Comparison of ENCODE assay signal across 9 mouse cellular contexts in the genomic region with DNA sequence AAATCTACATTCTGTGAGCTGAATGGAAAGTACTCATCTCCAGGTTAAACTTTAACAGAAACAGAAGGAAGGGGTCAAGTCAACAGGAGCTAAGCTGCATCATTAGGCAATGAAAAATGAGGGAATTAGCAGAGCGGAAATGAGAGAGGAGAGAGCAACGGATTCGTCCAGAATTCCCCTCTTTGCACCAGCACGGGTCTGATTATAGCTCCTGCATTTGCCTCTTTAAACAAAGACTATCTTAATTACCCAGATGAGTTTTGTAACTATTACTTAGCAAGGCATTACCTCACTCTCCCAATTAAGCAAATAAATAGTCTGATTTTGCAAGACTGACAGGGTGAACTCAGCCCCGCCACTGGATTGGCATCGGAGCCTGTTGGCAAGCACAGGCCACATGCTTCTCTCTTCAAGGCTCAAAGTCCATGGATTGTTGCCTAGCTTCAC.
DNase-seq lines count a peak whose midpoint lies in the region; ATAC-seq and TF ChIP-seq lines count a peak whose summit lies in the region.
"Had no signal": no experiment of that assay in that cellular context is flagged by ENCODE, and none has a peak within 500 bp of the region (broad histone marks: within the 10 kb centered on the region; RNA-seq: fewer than 3 reads in every experiment).

No protein-coding gene starts in this region.

- H3K9ac ChIP-seq in liver, adult 2 months (ENCODE audit: low read depth, low read length) = 0 out of 2 replicates have a peak overlapping the region, but pooled peaks have one; percentile 43
- H3K9ac ChIP-seq: heart, embryonic 15.5 days had no signal

- H3K4me3 ChIP-seq in liver, adult 2 months (ENCODE audit: insufficient read depth, low read depth, low read length) = peak overlapping the region; percentile 42
- H3K4me3 ChIP-seq in limb, embryonic 10.5 days = no peak overlapping the region
- H3K4me3 ChIP-seq: heart, embryonic 15.5 days had no signal

- no peaks in the 10 kb centered on the region for H3K9me3 ChIP-seq in limb, embryonic 10.5 days (replicated peaks)
- H3K9me3 ChIP-seq: heart, embryonic 15.5 days had no signal

- H3K4me1 ChIP-seq in liver, adult 2 months (ENCODE audit: control insufficient read depth, insufficient read depth, low read length) = peaks cover 5% of the 10 kb centered on the region; the same call in 1 of the 2 replicates
- no peaks in the 10 kb centered on the region for H3K4me1 ChIP-seq in limb, embryonic 10.5 days
- H3K4me1 ChIP-seq: heart, embryonic 15.5 days had no signal

- H3K27me3 ChIP-seq in liver, adult 2 months (ENCODE audit: control insufficient read depth, insufficient read depth, low read length) = no peaks in the 10 kb centered on the region
- H3K27me3 ChIP-seq in limb, embryonic 10.5 days (ENCODE audit: low read depth, poor library complexity, severe bottlenecking) = no peaks in the 10 kb centered on the region
- H3K27me3 ChIP-seq: heart, embryonic 15.5 days had no signal

- no peaks in the 10 kb centered on the region for H3K79me2 ChIP-seq in liver, adult 2 months (ENCODE audit: control insufficient read depth, insufficient read depth, low read length)

- H3K27ac ChIP-seq in liver, adult 2 months (replicated peaks; ENCODE audit: insufficient read depth, low read depth, low read length) = peak overlapping the region; percentile 80
- H3K27ac ChIP-seq in limb, embryonic 10.5 days = no peak overlapping the region
- H3K27ac ChIP-seq: heart, embryonic 15.5 days had no signal

- no peak for TF ChIP-seq CTCF in liver, adult 2 months (IDR thresholded peaks at IDR 0.05; ENCODE audit: low read depth, low read length)

- TF ChIP-seq POLR2A in liver, adult 2 months (IDR thresholded peaks at IDR 0.05; ENCODE audit: extremely low read depth, insufficient read depth, low read length) = no peak

- no peaks in the 10 kb centered on the region for H3K36me3 ChIP-seq in liver, adult 2 months (ENCODE audit: control insufficient read depth, insufficient read depth, low read length)
- no peaks in the 10 kb centered on the region for H3K36me3 ChIP-seq in limb, embryonic 10.5 days
- H3K36me3 ChIP-seq: heart, embryonic 15.5 days had no signal

- peak; percentile 19 for DNase-seq in gastrocnemius, adult 18-20 months (ENCODE audit: low spot score)
- DNase-seq in gastrocnemius, postnatal 4 days (ENCODE audit: low spot score in 2 of 2) = no peak
- DNase-seq in adipocyte (ENCODE audit: low spot score) = peak; percentile 92
- peak; percentile 18 for DNase-seq in gastrocnemius, postnatal 10 days
- peak; percentile 99 for DNase-seq in liver, adult 2 months (ENCODE audit: extremely low read depth, low read depth, low spot score)
- DNase-seq in testis, postnatal 10 days (ENCODE audit: low spot score) = no peak
- no peak for DNase-seq in limb, embryonic 10.5 days (ENCODE audit: low spot score)

- no peak for ATAC-seq in CD4-positive, CD25-positive, alpha-beta regulatory T cell, adult 4 months

- WGBS in liver, adult 2 months = 18% methylated on average over 6 of the region's 6 CpGs
- 68% methylated on average over 6 of the region's 6 CpGs for WGBS in limb, embryonic 10.5 days

Comparison
In these comparisons a context has a peak if more than half of its experiments do, and no peak if none do; other contexts are left out.
1. DNase-seq: peak in gastrocnemius, adult 18-20 months (single experiment), adipocyte (single experiment), gastrocnemius, postnatal 10 days (single experiment) and liver, adult 2 months (single experiment); none in gastrocnemius, postnatal 4 days (0 of 2), testis, postnatal 10 days (single experiment) and limb, embryonic 10.5 days (single experiment).